Mouse (Mus musculus): ENCODE measurements around the gene Eno3. TPM values are rescaled to one million over a fixed set of nuclear protein-coding genes. Genes with fewer than 3 reads are reported as not detected.

Gene Eno3
- total RNA-seq, 2 experiments from 2014 or later: 89.5 to 224 TPM

GRCm38 (mm10) chr11:70681170-70681569 is 24.2 kb downstream of the Eno3 start:
- DNase-seq: no peak

- DNase-seq: peak; percentile 36
Observed at GRCm38 (mm10) chr11:70681897-70682581, 25.0 kb downstream of the Eno3 start.

GRCm38 (mm10) chr11:70683640-70684039 is 26.6 kb downstream of the Eno3 start:
- no peak for DNase-seq

GRCm38 (mm10) chr11:70686901-70687566 is 30.0 kb downstream of the Eno3 start:
- DNase-seq: peak; percentile 52

- DNase-seq: peak; percentile 93
Observed at GRCm38 (mm10) chr11:70687601-70688199, 30.7 kb downstream of the Eno3 start, which contains the start of gene Camta2. TSS of gene Camta2 (minus strand) at chr11:70688105.

- peak; percentile 44 for DNase-seq
Observed at GRCm38 (mm10) chr11:70688372-70688771, 31.4 kb downstream of the Eno3 start.

GRCm38 (mm10) chr11:70689578-70689977 is 32.6 kb downstream of the Eno3 start:
- DNase-seq: no peak

- no peak for DNase-seq
Observed at GRCm38 (mm10) chr11:70693504-70693903, 36.5 kb downstream of the Eno3 start.

GRCm38 (mm10) chr11:70697376-70697775 is 40.4 kb downstream of the Eno3 start:
- DNase-seq: no peak

- peak; percentile 34 for DNase-seq
Observed at GRCm38 (mm10) chr11:70699051-70699450, 42.0 kb downstream of the Eno3 start.

- DNase-seq: peak; percentile 99
Observed at GRCm38 (mm10) chr11:70699722-70700556, 42.9 kb downstream of the Eno3 start, which contains the start of the genes Inca1 and Kif1c. TSS of gene Inca1 (minus strand) at chr11:70700155. TSS of gene Kif1c (plus strand) at chr11:70700548.

- peak; percentile 83 for DNase-seq
Observed at GRCm38 (mm10) chr11:70700613-70701012, 43.6 kb downstream of the Eno3 start.

- no peak for DNase-seq
Observed at GRCm38 (mm10) chr11:70701221-70701955, 44.4 kb downstream of the Eno3 start.

- no peak for DNase-seq
Observed at GRCm38 (mm10) chr11:70701984-70702733, 45.2 kb downstream of the Eno3 start.

- DNase-seq: peak; percentile 70
Observed at GRCm38 (mm10) chr11:70702781-70703180, 45.8 kb downstream of the Eno3 start.

- DNase-seq: no peak
Observed at GRCm38 (mm10) chr11:70706127-70706526, 49.1 kb downstream of the Eno3 start.

- no peak for DNase-seq
Observed at GRCm38 (mm10) chr11:70711026-70711425, 54.0 kb downstream of the Eno3 start.
